Mouse (Mus musculus) layer of hippocampus, postnatal 10 days (tissue): Measurements from ENCODE around the gene Dpep3. TPM values are rescaled to one million over a fixed set of nuclear protein-coding genes. Genes with fewer than 3 reads are reported as not detected.
A peak's percentile ranks its signal among the peaks of the same experiment; 100 is the strongest.

Source experiments
- DNase-seq, 2 experiments: peaks; one replicate each; pipeline ENCODE4 v3.0.0; 2021; ENCODE audit warnings: low spot score in 2 of 2
- total RNA-seq, 2 experiments: library from RNA; stranded (reverse); gene quantifications; 2 replicates each; pipeline ENCODE4 v1.2.3; 2021

Gene Dpep3
- total RNA-seq, 2 experiments from 2014 or later: not detected

DNA sequence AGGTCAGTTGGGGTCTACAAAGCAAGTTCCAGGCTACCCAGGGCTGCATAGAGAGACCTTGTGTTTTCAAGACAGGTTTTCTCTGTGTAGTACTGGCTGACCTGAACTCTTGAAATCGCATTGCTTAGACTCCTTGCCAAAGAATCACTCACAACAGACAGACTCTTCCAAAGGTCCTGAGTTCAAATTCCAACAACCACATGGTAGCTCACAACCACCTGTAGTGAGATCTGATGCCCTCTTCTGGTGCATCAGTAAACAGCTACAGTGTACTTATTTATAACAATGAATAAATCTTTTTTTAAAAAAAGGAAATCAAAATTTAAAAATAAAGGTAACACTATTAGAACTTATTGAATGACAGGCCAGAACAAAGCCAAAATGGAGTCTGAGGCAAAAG, 1.9 kb upstream of the Dpep3 start:
- DNase-seq: no peak

DNA sequence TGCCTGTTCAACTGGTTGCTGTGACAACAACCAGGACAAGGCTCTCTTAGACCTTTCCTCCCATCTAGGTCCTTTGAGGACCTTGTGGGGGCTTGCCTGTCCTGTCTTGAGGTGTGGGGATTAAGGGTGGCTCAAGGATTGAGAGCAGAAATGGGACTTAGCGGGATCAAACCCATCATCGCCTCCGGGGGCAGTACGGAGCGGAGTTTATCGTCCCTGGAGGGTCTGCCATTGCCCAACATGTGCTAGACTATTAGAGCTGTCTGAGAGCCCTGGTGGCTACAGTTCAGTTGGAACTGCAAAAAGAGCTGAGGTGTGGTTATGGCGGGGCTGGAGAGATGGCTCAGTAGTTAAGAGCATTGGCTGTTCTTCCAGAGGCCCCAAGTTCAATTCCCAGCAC, 3.9 kb downstream of the Dpep3 start:
- DNase-seq: no peak

DNA sequence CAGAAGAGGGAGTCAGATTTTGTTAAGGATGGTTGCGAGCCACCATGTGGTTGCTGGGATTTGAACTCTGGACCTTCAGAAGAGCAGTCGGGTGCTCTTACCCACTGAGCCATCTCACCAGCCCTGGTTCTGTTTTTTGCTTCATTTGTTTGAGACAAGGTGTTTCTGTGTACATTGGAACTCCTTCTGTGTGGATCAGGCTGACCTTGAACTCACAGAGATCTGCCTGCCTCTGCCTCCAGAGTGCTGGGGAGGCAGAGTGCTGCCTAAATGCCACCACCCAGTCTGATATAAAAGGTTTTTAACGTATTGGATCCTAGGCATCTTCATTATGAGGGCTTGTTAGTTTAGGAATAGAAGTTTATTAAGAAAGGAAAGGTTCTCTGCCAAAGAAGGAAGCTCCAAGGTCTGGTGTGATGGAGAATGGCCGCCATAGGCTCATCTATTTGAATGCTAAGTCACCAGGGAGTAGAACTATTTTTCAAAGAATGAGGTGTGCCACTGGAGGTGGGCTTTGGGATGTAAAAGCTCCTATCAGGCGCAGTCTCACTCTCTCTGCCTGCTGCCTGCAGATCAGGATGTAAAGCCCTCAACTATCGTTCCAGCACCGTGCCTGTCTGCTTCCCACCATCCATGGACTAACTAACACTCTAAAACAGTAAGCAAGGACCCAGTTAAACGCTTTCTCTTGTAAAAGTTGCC, 8.1 kb downstream of the Dpep3 start:
- DNase-seq: no peak

DNA sequence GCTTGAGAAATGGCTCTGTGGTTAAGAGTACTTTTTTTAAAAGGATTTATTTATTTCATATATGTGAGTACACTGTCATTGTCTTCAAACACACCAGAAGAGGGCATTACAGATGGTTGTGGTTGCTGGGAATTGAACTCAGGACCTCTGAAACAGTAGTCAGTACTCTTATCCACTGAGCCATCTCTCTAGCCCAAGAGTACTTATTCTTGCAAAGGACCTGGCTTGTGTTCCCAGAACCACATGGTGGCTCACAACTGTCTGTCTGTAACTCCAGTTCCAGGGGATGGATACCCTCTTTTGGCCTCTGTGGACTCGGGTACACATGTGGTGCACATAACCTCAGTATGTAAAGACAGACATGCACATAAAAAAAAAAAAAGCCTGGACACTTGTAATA, 9.9 kb downstream of the Dpep3 start:
- DNase-seq: no peak

DNA sequence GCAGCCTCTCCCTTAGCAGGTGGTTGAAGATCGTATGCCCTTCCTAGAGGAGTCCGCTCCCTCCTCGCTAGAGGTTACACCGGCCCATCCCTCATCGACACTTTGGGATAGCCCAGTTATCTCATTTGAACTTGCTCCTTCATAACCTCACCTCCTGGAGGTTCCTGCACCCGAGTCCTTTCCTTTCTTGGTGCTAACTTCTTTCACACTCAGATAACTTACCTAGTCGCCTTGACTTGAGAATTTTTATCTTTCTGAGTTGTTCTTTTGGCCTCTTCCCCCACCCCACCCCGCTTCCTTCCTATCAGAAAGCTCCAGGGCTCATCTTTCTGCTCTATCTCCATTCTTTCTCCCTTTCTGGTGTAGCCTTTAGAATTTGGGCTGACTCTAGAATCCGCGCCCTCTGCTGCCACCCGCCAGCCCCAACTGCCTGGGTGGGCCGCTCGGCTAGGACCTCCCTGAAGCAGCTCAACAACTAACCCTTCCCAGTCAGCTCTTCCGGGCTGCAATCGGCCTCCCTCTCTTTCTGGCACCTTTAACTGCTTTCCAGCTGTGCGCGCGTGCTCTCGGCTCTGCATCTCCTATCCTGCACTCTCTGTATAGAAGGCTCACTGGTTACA, 12.4 kb downstream of the Dpep3 start:
- DNase-seq: no peak

DNA sequence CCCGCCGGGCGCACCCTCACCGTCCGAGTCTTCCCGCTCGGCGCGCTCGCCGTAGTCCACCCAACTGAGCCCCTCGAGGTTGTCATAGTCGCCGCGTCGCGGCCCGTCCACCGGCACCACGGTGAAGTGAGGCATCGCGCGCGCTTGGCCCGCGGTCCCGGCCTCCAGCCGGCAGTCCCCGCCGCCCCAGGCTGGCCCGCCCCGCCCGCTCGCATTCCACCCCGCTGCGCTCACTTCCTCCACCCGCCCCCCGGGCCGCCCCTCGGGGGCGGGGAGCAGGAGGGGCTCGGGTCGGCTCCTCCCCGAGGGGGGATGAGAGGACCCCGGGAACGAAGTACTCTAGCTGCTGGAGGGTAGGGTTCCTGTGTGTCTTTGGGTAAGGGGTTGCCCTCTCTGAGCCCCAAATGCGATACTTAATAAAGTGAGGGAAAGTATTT, 13.3 kb downstream of the Dpep3 start, which contains the start of gene Slc12a4:
TSS of gene Slc12a4 (minus strand) at position 193 of the 437 bp plus-strand sequence.
- DNase-seq: peak; percentile 66 to 76

DNA sequence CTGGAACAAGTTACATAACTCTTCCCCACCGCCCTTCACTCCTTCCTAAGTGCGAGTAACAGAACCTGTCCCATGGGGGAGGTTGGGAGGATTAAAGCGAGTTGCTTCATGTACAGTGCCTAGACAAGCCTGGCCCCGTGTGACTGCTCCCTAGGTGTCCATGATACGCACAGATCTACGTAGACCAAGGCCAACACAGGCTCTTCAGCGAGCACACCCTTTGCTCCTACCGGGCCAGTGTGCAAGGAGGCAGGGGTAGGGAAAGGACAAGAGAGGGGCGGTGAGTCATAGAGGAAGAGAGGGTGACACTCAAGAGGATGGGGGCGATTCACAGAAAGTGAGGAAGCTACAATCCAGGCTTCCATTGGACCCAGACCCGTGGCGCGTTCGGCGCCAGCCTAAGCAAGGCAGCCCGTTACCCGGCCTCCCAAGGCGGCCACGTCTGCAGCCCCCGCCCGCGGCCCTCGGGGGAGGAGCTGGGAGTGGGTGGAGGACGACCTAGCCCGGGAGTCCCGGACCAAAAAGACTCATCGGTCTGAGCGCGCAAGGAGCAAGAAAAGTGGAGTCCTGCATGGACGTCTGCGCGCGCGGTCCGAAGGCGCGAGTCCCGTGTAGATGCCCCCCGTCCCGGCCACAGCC, 13.8 kb downstream of the Dpep3 start:
- peak in 1 of 2 experiments; percentile 52 for DNase-seq

DNA sequence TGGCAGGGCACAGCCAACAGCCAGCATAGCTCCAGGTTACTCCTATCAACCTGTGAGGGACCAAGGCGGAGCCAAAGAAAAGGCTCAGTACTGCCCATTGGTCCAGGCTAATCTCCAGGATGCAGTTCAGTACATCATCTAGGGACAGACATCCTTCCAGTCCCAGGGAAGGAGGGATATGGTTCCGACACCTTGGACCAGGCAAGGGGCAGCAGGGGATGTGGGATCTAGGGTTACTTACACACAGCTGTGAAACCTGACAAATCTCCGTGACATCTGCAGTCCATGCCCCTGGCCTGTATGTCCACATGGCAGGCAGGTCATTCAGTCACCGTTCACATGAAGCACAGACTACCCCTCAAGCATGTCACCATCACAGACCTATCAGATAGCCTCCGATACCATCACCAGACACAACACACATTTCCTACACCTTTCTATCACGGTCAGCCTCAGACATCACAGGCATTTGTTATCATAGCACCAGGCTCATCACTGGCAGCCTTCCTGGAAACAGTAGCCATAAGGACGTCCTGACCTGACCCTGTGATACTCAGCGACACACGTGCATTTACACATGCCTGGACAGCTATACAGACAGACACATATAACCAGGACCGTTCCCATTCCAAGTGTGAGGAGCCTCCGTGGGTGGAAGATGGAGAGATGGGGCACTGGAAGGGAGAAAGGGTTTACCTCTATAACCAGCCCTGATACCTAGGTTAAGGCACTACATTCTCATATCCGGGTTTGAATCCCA, 14.5 kb downstream of the Dpep3 start:
- no peak for DNase-seq

DNA sequence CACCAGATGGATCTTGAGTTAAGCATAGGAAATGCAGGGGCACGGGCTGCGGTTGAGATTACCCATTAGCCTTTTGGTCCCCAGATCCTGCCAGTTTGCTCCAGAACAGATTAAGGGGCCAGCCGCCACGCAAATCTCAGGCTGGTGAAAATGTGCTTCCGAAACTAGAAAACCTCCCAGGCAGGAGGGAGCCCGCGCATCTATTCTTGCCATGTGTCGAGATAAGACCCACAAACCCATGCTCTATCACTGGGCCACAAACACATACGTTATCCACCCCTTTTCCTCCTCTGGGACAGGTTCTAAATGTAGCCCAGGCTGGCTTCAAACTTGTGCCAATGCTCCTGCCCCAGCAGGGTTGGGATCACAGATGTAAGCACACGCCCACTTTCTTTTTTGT, 17.7 kb downstream of the Dpep3 start:
- no peak for DNase-seq

DNA sequence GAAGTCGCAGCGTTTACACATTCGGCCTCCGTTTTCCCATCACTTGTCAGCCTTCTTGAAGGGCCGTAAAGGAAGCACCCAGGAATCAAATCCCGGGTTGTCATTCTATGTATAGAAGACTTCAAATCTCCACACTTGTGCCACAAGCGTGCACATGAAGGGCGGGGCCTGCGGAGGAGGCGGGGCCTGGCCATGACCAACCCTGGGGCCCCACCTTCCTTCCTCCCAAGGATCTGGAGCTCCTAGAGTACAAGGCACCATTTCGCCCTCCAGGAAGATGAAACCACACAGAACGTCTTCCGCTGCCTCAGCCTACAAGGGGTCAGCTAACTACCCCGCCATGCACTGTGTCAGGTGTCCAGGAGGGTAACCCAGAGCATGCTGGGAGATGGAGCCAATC, 18.1 kb downstream of the Dpep3 start:
- no peak for DNase-seq

DNA sequence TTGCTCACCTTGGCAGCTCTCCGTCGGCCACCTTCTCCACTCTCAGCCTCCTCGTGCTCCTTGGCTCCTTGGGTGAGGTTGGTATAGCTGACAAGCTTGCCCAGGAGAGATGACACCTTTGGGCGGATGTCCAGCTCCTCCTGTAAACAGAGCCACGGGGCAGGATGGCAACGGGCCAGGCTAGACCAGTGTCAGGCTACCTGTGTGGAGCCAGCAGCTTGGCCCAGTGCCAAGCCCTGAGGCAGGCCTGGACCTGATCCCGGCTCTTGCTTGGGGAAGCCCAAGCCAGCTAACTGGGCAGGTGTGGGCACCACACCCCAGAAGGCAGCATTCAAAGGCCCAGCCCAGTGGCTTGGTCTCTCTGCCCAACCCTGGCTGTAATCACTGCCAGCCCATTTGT, 19.9 kb downstream of the Dpep3 start:
- DNase-seq: no peak

DNA sequence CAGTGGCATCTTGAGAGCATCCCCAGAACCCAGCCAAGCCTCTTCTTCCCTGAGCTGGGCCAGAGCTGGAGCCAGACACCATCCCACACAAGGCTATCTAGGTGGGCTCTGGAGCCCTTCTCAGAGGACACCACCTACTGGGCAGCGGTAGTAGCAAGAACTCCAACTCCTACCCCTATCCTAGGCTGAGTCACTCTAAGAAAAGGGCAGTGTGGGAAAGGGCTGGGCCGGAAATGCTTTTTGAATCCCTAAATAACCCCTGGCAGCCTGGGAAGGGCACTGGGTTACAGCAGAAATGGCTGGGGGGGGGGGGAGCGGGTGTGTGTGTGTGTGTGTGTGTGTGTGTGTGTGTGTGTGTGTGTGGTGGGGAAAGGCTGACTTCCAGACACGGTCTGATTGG, 21.4 kb downstream of the Dpep3 start:
- no peak for DNase-seq

DNA sequence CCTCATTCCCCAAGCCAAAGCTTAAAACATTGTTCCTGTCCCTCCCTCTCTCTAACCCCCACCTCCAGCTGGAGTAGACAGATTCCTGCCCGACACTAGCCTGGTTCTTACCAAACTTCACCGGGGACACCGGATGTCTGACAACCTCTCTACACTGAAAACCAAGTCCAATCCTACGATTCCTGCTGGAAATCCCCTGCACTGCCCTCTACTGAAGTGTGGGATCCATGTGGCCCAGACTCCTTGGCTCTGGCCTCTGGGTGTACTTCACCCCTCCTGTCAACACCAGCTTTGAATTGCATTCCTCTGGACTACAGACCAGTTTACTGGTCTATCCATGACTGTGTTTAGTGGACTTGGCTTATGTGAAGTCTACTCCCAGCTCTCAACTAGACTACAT, 22.7 kb downstream of the Dpep3 start:
- DNase-seq: no peak

DNA sequence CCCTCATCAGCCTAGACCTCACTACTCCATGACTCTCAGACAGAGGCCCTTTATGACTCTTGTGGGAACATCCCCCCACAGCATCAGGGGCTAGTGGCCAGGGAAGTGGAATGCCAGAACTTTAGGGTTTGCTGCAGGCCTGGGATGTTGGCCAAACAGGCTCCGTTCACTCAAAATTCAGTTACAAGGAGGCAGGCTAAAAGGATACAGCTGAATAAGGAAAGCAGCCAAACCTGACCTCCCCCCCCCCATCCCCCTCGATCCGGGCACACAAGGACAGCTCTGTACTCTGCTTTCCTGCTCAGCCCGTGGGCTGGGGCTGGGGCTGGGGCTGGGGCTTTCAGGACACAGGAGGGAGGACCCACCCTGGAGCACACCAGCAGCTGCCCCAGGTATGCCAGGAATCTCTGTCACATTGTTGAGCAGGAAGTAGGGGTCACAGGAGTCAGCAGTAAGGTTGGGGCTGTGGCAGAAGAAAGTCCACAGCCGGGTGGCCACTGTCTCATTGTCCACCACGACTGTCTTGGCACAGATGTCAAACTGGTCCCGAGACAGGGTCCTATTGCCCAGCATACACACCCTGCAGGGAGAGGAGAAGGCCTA, 28.1 kb downstream of the Dpep3 start:
- DNase-seq: peak; percentile 59 to 72

DNA sequence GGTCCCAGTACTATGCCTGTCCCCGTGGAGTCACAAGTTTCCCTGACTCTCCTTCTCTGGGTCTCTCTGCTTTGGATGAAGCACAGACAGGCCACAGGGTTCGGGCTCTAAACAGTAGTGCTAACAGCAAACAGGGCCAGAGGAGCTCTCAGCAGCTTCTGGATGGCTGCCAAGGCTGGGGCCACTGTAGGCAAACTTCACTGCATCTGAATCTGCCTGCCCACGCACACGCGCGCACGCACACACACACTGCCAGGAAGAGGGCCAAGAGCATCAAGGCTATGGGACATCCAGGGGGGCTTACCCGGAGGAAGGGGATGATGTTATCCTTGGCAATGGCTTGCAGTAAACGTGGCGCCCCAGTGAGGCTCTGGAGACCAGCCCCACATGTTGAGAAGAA, 29.9 kb downstream of the Dpep3 start:
- DNase-seq: peak; percentile 64 to 74

DNA sequence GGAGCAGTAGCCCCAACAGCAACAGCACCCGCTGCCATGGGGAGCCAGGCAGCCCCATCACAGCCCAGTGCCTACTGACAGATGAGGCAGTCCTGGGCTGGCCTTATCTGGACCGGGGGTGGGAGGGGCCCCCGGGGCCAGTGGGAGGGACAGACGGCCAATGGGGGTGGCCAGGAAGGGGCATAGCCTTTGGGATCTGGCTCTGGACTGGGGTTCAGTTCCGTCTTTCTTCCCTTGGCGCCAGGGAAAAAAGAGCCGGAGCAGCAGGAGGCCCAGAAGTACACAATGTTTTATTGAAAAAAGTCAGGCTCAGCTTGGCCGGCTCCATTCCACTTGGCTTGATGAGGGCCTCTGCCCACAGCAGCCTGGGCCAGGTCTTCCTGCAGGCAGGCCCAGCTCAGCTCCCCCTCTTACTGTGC, 35.9 kb downstream of the Dpep3 start, which contains the start of gene Lcat:
TSS of gene Lcat (minus strand) at position 62 of the 419 bp plus-strand sequence.
- peak; percentile 46 to 64 for DNase-seq

DNA sequence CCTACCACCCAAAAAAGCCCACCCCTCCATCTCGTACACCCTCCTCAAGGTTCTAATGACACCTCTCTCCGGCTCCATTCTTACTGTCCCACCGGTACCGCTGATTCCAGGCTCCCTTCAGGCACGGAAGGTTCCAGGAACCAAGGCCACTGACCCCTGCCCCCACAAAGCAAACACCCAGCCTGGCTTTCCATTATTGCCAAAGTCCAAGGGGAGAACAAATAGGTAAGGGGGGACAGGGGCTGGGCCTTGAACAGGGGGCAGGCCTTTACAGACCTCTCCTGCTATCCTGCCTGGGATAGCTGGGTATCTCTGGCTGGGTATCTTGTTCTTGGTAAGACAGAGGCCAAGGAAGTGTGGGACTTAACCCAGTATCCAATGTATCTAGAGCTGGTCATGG, 36.7 kb downstream of the Dpep3 start:
- DNase-seq: no peak

DNA sequence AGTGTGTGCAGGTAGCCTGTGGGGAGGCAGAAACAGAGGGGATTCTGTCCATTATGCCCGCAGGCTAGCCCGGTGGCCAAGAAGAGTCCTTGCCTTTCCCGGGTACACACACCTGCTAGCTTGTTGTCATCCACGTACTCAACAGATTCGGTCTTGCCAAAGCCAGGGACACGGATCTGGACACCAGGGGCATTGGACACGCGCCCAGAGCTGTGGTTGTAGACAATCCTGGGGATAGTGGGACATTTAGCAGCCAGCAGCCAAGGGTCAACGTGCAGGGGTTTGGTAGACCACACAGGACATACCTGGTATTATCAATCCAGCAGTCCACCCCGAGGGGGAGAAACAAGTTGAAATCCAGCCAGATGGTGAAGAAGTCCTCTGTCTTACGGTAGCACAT, 37.2 kb downstream of the Dpep3 start:
- no peak for DNase-seq

DNA sequence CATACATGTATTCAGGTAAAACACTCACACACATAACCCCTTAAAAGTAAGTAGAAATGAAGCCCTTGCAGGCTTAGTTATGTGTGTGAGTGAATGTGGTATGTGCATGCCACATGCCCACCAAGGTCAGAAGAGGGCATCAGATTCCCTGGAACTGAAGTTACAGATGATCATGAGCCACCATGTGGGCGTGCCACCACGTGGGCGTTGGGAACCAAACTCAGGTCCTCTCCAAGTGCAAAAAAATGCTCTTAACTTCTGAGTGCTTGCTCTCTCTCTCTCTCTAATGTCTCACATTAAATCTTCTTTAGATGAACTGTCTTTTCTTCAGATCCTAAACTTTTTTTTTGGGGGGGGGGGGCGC, 40.9 kb downstream of the Dpep3 start, which contains the start of gene Psmb10:
TSS of gene Psmb10 (minus strand) at position 139 of the 364 bp plus-strand sequence.
- no peak for DNase-seq

DNA sequence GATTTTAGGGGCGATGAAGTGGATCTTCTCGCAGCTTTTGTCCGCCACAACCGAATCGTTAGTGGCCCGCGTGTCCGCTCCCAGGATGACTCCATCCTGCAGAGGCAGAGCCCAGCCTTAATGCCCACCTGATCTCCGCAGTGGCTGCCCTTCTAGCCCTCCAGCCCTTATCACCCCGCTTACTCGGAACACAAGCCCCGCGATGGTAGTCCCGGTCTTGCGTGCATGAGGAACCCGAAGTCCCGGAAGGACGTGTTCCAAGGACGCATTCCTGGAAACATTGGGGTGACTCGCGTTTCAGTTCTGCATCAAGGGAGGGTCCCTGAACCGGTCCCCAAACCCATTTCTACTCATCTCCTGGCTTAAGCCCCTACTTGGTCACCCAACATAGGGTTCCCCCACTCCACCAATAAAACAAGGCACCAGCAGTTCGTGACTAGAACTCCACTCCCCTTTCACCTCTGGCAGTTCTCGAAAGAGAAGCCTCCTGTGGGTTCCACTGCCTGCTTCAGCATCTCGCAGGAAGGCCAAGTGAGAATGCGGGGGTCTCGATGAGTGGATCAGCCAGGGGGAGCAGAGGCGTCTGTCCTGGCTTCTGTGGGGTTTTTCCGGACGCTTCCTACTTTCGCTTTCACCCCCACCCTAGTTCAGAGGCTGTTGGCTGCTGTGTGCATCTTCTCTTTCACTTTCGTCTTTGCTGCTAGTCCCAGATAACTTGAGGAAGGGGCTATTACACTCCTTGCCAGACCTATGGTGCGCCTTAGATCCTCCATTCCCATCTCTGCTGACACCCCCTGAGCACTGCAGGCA, 41.5 kb downstream of the Dpep3 start:
- DNase-seq: peak; percentile 48 to 59
